Mouse (Mus musculus): ENCODE measurements around the gene Rasgrp4. TPM values are rescaled to one million over a fixed set of nuclear protein-coding genes. Genes with fewer than 3 reads are reported as not detected.

Rasgrp4 gene
- 0.58 and 0.88 TPM in 2 replicates for polyA plus RNA-seq (2016; fragmentation: Nextera tagmentation; extraction: Ambion mirVana)

GRCm38 (mm10) chr7:29134693-29135386, at the start of gene Rasgrp4:
TSS of gene Rasgrp4 (plus strand) at chr7:29134851.
- Histone ChIP-seq H3K27me3 (ENCODE audit: poor library complexity, severe bottlenecking) (peaks cover 37% of the 10 kb centered on the region), H3K27ac (peak within 1 kb of the TSS; percentile 41), H3K36me3 (replicated peaks) (no peaks in the 10 kb centered on the region), H3K9me3 (no peaks in the 10 kb centered on the region), H3K4me3 (peak within 1 kb of the TSS; percentile 53), H3K4me1 (peaks cover 21% of the 10 kb centered on the region)
- 1% methylated on average over 19 of the region's 20 CpGs for WGBS
- DNase-seq (ENCODE audit: extremely low spot score, low spot score): no peak

- H3K36me3 ChIP-seq (replicated peaks): no peaks in the 10 kb centered on the region
- peaks cover 6% of the 10 kb centered on the region; the same call in 1 of the 2 replicates for H3K4me1 ChIP-seq
- WGBS: 91% methylated on average over 30 of the region's 30 CpGs
- DNase-seq (ENCODE audit: extremely low spot score, low spot score): no peak
- no peaks in the 10 kb centered on the region for H3K9me3 ChIP-seq
- H3K4me3 ChIP-seq: no peak overlapping the region
- no peak overlapping the region for H3K27ac ChIP-seq
- H3K27me3 ChIP-seq (ENCODE audit: poor library complexity, severe bottlenecking): no peaks in the 10 kb centered on the region
Observed at GRCm38 (mm10) chr7:29085981-29086380, 48.7 kb upstream of the Rasgrp4 start.

- peaks cover 6% of the 10 kb centered on the region; the same call in 1 of the 2 replicates for H3K4me1 ChIP-seq
- H3K9me3 ChIP-seq: no peaks in the 10 kb centered on the region
- H3K4me3 ChIP-seq: no peak overlapping the region
- H3K27ac ChIP-seq: no peak overlapping the region
- WGBS: 91% methylated on average over 10 of the region's 10 CpGs
- H3K27me3 ChIP-seq (ENCODE audit: poor library complexity, severe bottlenecking): no peaks in the 10 kb centered on the region
- no peaks in the 10 kb centered on the region for H3K36me3 ChIP-seq (replicated peaks)
- DNase-seq (ENCODE audit: extremely low spot score, low spot score): no peak
Observed at GRCm38 (mm10) chr7:29086902-29087301, 47.7 kb upstream of the Rasgrp4 start.

GRCm38 (mm10) chr7:29088817-29089216, 45.8 kb upstream of the Rasgrp4 start:
- H3K4me1 ChIP-seq: peaks cover 6% of the 10 kb centered on the region; the same call in 1 of the 2 replicates
- no peaks in the 10 kb centered on the region for H3K27me3 ChIP-seq (ENCODE audit: poor library complexity, severe bottlenecking)
- H3K4me3 ChIP-seq: no peak overlapping the region
- H3K27ac ChIP-seq: no peak overlapping the region
- no peaks in the 10 kb centered on the region for H3K9me3 ChIP-seq
- DNase-seq (ENCODE audit: extremely low spot score, low spot score): no peak
- 85% methylated on average over 6 of the region's 6 CpGs for WGBS
- H3K36me3 ChIP-seq (replicated peaks): no peaks in the 10 kb centered on the region

GRCm38 (mm10) chr7:29097131-29097530, 37.5 kb upstream of the Rasgrp4 start:
- H3K36me3 ChIP-seq (replicated peaks): 0 out of 2 replicates have a peak, but pooled peaks cover 4% of the 10 kb centered on the region
- 0 out of 2 replicates have a peak, but pooled peaks cover 4% of the 10 kb centered on the region for H3K4me1 ChIP-seq
- no peaks in the 10 kb centered on the region; the same call in 1 of the 2 replicates for H3K9me3 ChIP-seq
- no peaks in the 10 kb centered on the region for H3K27me3 ChIP-seq (ENCODE audit: poor library complexity, severe bottlenecking)
- WGBS: 87% methylated on average over 16 of the region's 16 CpGs
- H3K4me3 ChIP-seq: no peak overlapping the region
- DNase-seq (ENCODE audit: extremely low spot score, low spot score): no peak
- no peak overlapping the region for H3K27ac ChIP-seq

- 0 out of 2 replicates have a peak, but pooled peaks cover 4% of the 10 kb centered on the region for H3K4me1 ChIP-seq
- no peaks in the 10 kb centered on the region; the same call in 1 of the 2 replicates for H3K9me3 ChIP-seq
- DNase-seq (ENCODE audit: extremely low spot score, low spot score): no peak
- H3K27ac ChIP-seq: no peak overlapping the region
- H3K27me3 ChIP-seq (ENCODE audit: poor library complexity, severe bottlenecking): no peaks in the 10 kb centered on the region
- no peak overlapping the region for H3K4me3 ChIP-seq
- 0 out of 2 replicates have a peak, but pooled peaks cover 4% of the 10 kb centered on the region for H3K36me3 ChIP-seq (replicated peaks)
- WGBS: 92% methylated on average over 12 of the region's 12 CpGs
Observed at GRCm38 (mm10) chr7:29101286-29102017, 33.2 kb upstream of the Rasgrp4 start.

- Histone ChIP-seq H3K4me3 (peak overlapping the region; percentile 41), H3K27ac (peak overlapping the region; percentile 72), H3K27me3 (ENCODE audit: poor library complexity, severe bottlenecking) (peaks cover 23% of the 10 kb centered on the region), H3K9me3 (no peaks in the 10 kb centered on the region), H3K4me1 (peaks cover 12% of the 10 kb centered on the region), H3K36me3 (replicated peaks) (no peaks in the 10 kb centered on the region)
- DNase-seq (ENCODE audit: extremely low spot score, low spot score): peak; percentile 42
- WGBS: 31% methylated on average over 38 of the region's 38 CpGs
Observed at GRCm38 (mm10) chr7:29108992-29109955, 25.4 kb upstream of the Rasgrp4 start.

GRCm38 (mm10) chr7:29118142-29118851, 16.4 kb upstream of the Rasgrp4 start:
- Histone ChIP-seq H3K4me3 (no peak overlapping the region; the same call in 1 of the 2 replicates), H3K9me3 (no peaks in the 10 kb centered on the region), H3K27ac (no peak overlapping the region), H3K36me3 (replicated peaks) (no peaks in the 10 kb centered on the region), H3K4me1 (peaks cover 12% of the 10 kb centered on the region), H3K27me3 (ENCODE audit: poor library complexity, severe bottlenecking) (no peaks in the 10 kb centered on the region; the same call in 1 of the 2 replicates)
- no peak for DNase-seq (ENCODE audit: extremely low spot score, low spot score)
- whole genome bisulfite sequencing: 11% methylated on average over 18 of the region's 18 CpGs

- DNase-seq (ENCODE audit: extremely low spot score, low spot score): no peak
- Histone ChIP-seq H3K4me3 (no peak overlapping the region), H3K9me3 (no peaks in the 10 kb centered on the region), H3K27me3 (ENCODE audit: poor library complexity, severe bottlenecking) (peaks cover 10% of the 10 kb centered on the region), H3K36me3 (replicated peaks) (no peaks in the 10 kb centered on the region), H3K27ac (no peak overlapping the region), H3K4me1 (peaks cover 24% of the 10 kb centered on the region)
- 64% methylated on average over 1 of the region's 1 CpGs for WGBS
Observed at GRCm38 (mm10) chr7:29119526-29119925, 15.1 kb upstream of the Rasgrp4 start.

- no peak for DNase-seq (ENCODE audit: extremely low spot score, low spot score)
- Histone ChIP-seq H3K4me1 (peaks cover 34% of the 10 kb centered on the region), H3K9me3 (no peaks in the 10 kb centered on the region), H3K27ac (no peak overlapping the region), H3K4me3 (no peak overlapping the region), H3K27me3 (ENCODE audit: poor library complexity, severe bottlenecking) (peaks cover 17% of the 10 kb centered on the region), H3K36me3 (replicated peaks) (no peaks in the 10 kb centered on the region)
- 92% methylated on average over 9 of the region's 9 CpGs for WGBS
Observed at GRCm38 (mm10) chr7:29122821-29123220, 11.8 kb upstream of the Rasgrp4 start.

GRCm38 (mm10) chr7:29123531-29124358, 10.9 kb upstream of the Rasgrp4 start:
- H3K4me3 ChIP-seq: peak overlapping the region; percentile 54
- no peak overlapping the region for H3K27ac ChIP-seq
- peaks cover 17% of the 10 kb centered on the region for H3K27me3 ChIP-seq (ENCODE audit: poor library complexity, severe bottlenecking)
- H3K4me1 ChIP-seq: peaks cover 25% of the 10 kb centered on the region
- no peak for DNase-seq (ENCODE audit: extremely low spot score, low spot score)
- H3K36me3 ChIP-seq (replicated peaks): no peaks in the 10 kb centered on the region
- 56% methylated on average over 5 of the region's 5 CpGs for WGBS
- no peaks in the 10 kb centered on the region for H3K9me3 ChIP-seq
